Mouse (Mus musculus) left cerebral cortex, postnatal 25 days (tissue): Measurements from ENCODE around the gene Slc25a47. TPM values are rescaled to one million over a fixed set of nuclear protein-coding genes. Genes with fewer than 3 reads are reported as not detected.

Experiments
- DNase-seq, 2 experiments: peaks; one replicate each; pipeline ENCODE4 v3.0.0; 2022; ENCODE audit warnings: low spot score in 2 of 2, mixed read lengths in 1 of 2
- intact Hi-C: fragments of 180-260 bp; cut with DNase I; formaldehyde crosslinking; loops from one replicate; pipeline ENCODE4 v1.15.1; 2025
- total RNA-seq, 2 experiments: library from RNA; stranded (reverse); gene quantifications; 2 replicates each; pipeline ENCODE4 v1.2.3; 2021

Gene Slc25a47
- 10 to 100 TPM in 1 of 2 experiments, 1 to 10 TPM in 1; 9.5 to 11.4 TPM for total RNA-seq

DNA sequence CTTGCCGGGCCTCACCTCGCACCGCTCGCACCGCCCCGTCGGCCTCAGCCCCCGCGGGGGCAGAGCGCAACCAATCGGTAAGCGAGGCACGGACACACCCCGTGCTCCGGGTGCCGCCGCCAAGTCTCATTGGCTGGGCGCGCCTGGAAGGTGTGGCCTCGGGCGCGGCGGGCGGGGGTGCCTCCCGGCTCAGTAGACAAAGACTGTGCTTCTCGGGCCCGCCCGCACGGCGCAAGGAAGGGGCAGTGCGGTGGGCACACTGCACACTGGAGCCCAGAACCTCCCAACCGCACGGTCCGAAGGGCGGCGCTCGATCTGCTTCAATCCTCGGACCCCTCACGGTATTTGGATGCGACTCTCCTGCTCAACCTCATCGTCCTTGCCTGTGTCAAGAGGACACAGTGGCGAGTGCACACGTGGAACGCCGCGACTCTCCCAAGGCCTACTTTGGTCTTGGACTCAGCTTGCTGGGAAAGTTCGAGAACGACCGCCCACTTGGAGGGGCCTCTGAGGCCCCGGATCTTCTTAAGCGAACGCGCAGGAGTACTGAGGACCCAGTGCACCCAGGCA, at the start of gene Slc25a47, which contains the start of gene Slc25a29:
Gene Slc25a47, plus strand, starts transcription at position 207 of the 570 bp plus-strand sequence.
Gene Slc25a29, minus strand, starts transcription at position 44 of the 570 bp plus-strand sequence.
- intact Hi-C loops, result loop anchor here (2.0 kb wide), 1 partner anchor 41 kb away; no protein-coding TSS in a partner anchor
- DNase-seq, result peak; percentile 97 to 98

- intact Hi-C loops, result no loop called here
- DNase-seq, result no peak
Observed at GRCm38 (mm10) chr12:108787329-108787728, 48.5 kb upstream of the Slc25a47 start.

DNA sequence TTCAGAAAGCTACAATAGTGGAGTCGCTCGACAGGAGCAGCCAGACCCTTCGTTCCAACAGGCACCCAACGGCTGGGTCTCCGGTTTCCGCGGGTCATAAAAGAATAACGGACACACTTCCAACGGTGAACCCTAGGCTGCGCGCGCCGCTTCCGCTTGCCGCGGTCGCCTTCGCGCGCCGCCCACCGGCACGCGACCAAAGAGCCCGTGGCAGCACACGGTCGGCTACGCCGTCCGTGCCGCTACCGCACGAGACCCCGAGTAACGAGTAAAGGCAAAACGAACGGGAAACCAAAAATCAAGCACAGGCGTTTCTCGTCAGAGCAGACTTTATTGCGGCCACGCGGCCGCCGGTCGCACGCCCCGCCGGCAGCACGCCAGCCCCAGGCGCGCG, 43.7 kb upstream of the Slc25a47 start:
- intact Hi-C loops, result no loop called here

DNA sequence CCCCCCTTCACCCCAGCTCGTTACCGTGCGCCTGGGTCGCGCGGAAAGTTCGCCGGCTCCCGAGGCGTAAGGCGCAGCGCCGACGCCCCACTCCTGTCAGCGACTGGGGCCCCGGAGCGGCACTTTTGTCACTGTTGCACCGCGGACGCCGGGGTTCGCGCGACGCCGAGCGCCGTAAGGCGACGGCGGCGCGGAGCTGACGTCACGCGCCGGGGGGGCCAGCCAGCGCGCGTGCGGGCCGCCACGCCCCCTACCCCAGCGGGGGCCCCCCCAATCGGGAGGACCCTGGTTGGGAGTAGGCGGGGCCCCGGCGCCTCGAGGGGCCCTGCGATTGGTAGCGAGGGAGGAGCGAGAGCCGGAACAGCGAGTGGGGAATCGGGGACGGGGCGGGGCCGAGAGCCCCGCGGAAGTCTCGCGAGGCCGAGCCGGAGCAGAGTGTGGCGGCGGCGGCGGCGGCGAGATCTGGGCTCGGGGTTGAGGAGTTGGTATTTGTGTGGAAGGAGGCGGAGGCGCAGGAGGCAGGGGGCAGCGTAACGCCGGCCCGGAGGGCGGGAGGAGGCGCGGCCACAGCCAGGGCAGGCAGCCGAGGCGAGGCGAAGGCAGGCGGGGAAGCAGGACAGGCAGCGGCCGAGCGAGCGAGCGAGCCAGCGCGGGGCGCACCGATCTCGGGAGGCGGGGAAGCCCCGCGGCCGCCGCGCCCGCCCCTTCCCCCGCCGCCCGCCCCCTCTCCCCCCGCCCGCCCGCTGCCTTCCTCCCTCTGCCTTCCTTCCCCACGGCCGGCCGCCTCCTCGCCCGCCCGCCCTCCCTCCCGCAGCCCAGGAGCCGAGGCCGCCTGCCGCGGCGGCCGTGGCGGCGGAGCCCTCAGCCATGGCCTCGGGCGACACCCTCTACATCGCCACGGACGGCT, 43.0 kb upstream of the Slc25a47 start, which contains the start of gene Yy1:
Gene Yy1, plus strand, starts transcription at position 428 of the 907 bp plus-strand sequence.
- peak; percentile 98 for DNase-seq
- intact Hi-C loops, result no loop called here

More for the DNA sequence above, 43.7 kb upstream of the Slc25a47 start:
- DNase-seq, result peak; percentile 78 to 80

DNA sequence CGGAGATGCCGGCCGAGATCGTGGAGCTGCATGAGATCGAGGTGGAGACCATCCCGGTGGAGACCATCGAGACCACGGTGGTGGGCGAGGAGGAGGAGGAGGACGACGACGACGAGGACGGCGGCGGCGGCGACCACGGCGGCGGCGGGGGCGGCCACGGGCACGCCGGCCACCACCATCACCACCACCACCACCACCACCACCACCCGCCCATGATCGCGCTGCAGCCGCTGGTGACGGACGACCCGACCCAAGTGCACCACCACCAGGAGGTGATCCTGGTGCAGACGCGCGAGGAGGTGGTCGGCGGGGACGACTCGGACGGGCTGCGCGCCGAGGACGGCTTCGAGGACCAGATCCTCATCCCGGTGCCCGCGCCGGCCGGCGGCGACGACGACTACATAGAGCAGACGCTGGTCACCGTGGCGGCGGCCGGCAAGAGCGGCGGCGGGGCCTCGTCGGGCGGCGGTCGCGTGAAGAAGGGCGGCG, 42.3 kb upstream of the Slc25a47 start:
- peak; percentile 18 to 26 for DNase-seq

GRCm38 (mm10) chr12:108794078-108794711, 41.7 kb upstream of the Slc25a47 start:
- DNase-seq, result peak; percentile 72 to 83
- intact Hi-C loops, result loop anchor here (2.0 kb wide), 1 partner anchor 43 kb away; the partner anchor contains the start of gene Slc25a47

More for the DNA sequence above, 42.3 kb upstream of the Slc25a47 start:
- intact Hi-C loops, result no loop called here

DNA sequence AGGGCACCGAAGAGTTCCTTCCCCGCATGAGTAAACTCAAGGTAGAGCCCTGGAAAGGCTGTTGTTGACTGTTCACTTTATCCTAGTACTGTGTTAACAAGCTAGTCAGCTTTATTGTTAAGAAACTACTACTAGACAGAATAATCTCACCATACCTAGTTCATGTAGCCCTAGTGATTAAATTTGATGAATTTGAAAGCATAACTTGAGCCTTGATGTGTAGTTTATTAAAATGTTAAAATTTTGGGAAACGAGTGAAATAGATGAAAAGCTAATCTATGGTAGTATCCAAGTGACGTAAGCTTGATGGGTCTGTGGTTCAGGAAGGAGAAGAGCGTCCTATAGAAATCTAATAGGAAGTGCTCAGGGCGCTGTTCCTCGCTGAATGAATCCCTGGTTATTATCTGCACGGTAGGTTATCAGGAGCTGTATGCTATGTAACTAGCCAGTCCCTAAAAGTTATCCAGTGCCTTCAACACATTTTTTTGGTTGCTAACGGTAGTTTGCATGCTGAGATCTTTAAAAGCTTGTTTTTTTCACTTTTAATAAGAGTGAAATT, 40.8 kb upstream of the Slc25a47 start:
- no peak for DNase-seq
- intact Hi-C loops, result loop anchor here (2.0 kb wide), 1 partner anchor 42 kb away; the partner anchor contains the start of gene Slc25a47

DNA sequence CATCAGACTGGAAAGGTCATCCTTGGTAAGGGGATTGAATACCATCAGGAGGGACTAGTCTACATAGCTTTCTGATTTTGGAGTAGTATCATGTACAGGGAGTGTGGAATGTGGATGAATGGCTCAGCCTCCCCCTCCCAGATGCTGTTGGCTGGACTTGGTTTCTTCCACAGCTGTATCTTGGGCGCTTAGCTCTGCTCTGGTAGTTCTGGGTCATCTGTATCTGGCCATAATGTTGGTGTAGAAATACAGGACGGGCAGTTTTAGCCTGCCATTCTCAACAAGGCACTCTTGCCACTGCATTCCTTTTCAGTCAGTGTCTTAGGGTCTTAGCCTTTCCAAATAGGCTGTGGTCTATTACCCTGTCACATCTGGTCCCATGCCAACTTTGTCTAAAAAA, 34.2 kb upstream of the Slc25a47 start:
- intact Hi-C loops, result no loop called here
- no peak for DNase-seq

GRCm38 (mm10) chr12:108804388-108804787, 31.5 kb upstream of the Slc25a47 start:
- intact Hi-C loops, result no loop called here
- no peak for DNase-seq

DNA sequence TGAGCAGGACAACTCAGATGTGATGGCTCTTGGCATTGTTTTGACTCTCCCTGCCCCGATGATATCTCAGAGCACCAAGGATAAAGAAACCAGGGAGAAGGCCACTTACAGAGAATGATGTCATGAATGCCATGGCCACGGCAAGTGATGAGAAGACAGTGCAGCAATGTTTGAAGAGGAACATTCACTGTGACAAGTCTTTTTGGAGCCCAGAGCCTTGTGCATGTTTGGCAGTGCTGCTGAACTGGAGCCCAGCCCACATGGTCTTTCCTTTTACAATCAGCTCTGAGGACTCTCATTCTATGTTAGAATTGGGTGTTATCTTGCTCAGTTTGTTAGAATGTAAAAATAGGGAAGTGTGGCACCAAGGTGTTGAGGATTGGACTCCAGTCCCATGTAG, 27.4 kb upstream of the Slc25a47 start:
- peak in 1 of 2 experiments; percentile 29 for DNase-seq
- intact Hi-C loops, result no loop called here

- DNase-seq, result no peak
- intact Hi-C loops, result no loop called here
Observed at GRCm38 (mm10) chr12:108809771-108810170, 26.1 kb upstream of the Slc25a47 start.

- intact Hi-C loops, result no loop called here
- DNase-seq, result no peak
Observed at GRCm38 (mm10) chr12:108810309-108810708, 25.5 kb upstream of the Slc25a47 start.

- no peak for DNase-seq
- intact Hi-C loops, result no loop called here
Observed at GRCm38 (mm10) chr12:108811133-108811532, 24.7 kb upstream of the Slc25a47 start.

GRCm38 (mm10) chr12:108812463-108812862, 23.4 kb upstream of the Slc25a47 start:
- peak in 1 of 2 experiments; percentile 47 for DNase-seq
- intact Hi-C loops, result no loop called here

- intact Hi-C loops, result no loop called here
- peak in 1 of 2 experiments; percentile 59 for DNase-seq
Observed at GRCm38 (mm10) chr12:108814470-108814869, 21.4 kb upstream of the Slc25a47 start.

GRCm38 (mm10) chr12:108816569-108816968, 19.3 kb upstream of the Slc25a47 start:
- intact Hi-C loops, result no loop called here
- DNase-seq, result no peak

DNA sequence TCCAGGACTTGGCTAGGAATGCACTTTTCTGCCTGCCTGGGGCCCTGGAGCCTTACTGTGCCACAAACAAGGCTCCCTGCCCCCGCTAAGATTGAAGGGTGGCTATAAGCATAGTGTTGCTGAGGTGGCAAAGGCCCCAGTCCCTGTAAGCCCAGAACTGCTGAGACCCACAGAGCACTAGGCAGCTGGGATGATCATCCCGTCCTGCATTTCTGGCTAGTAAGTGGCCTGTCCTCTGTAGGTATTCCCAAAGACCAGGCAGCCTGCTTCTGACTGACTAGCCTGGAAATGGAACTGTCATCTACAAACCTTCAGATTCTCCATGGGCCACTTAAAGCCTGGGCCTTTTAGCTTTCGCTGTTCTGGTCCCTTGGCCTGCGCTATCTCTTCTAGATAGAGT, 15.4 kb upstream of the Slc25a47 start:
- DNase-seq, result no peak
- intact Hi-C loops, result no loop called here

- intact Hi-C loops, result no loop called here
- no peak for DNase-seq
Observed at GRCm38 (mm10) chr12:108823036-108823435, 12.8 kb upstream of the Slc25a47 start.

DNA sequence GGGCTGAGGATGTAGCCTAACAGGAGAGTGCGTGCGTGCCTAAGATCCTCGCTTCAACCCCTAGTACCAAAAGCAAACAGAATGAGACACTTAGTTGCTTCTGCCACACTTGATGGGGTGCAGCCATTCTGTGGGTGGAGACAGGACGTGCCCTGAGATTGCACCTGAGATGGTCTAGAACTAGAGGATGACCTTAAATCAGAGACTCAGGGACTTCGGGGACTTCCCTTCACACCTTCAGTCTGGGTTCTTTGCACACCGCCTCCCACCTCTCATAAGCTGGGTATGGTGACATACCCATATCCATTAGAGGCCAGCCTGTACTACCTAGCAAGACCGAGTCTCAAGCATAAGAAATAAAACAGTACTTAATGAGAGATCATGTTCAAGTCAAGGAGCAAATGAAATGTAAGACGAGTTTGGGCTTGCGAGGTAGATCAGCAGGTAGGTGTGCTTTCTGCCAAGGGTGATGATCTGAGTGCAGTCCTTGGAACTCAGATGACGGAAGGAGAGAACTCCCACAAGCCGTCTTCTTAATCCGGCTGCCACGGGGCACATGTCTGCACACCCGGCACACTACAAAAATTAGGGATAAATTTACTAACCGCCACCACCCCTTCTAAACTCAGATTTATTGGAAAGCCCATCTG, 11.5 kb upstream of the Slc25a47 start:
- DNase-seq, result no peak
- intact Hi-C loops, result no loop called here
